23 mouse cellular contexts compared by ENCODE assay signal in the genomic region with DNA sequence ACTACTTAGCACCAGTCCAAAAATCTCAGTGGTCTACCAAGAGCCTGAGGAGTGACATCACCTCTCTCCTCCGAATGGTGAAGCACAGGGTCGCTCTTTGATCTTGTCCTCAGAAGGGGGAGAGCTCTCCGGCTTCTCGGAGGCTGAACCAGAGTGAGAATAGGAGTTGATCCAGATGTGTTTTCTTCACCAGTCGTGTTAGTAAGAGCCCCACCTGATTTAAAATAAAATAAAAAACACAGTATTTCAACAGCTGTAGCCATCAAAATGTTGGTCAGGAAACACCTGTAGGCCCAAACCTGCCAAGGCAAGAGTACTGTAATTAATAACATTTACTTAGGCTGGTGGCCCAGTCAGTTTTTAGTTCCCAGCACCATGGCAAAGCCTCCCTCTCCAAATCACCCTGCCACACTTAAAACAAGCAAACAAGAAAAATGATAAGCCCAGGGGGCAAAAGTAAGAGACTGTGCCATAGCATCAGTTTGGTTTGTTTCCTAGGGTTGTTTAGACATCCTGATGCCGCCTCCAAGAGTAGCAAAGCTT. TPM values are rescaled to one million over a fixed set of nuclear protein-coding genes. Genes with fewer than 3 reads are reported as not detected.
"Had no signal": no experiment of that assay in that cellular context is flagged by ENCODE, and none has a peak within 500 bp of the region (broad histone marks: within the 10 kb centered on the region; RNA-seq: fewer than 3 reads in every experiment).

No protein-coding gene starts in this region.

- DNase-seq: kidney, adult 11 months; kidney, adult 8-10 months; kidney, postnatal 10 days; kidney, postnatal 36 days; layer of hippocampus, postnatal 36 days; liver; lung, postnatal 14 days; retina, postnatal 1 day; right cerebral cortex, postnatal 25 days; spleen, adult 18-20 months; thymus, postnatal 25 days had no signal

- H3K27ac ChIP-seq: intestine, embryonic 15.5 days; kidney, embryonic 15.5 days; left cerebral cortex, adult 2 months; liver, embryonic 12.5 days; liver, embryonic 15.5 days; lung, embryonic 15.5 days; midbrain, embryonic 12.5 days; midbrain, embryonic 15.5 days; neural tube, embryonic 13.5 days; stomach, embryonic 15.5 days had no signal

- H3K9me3 ChIP-seq: intestine, embryonic 15.5 days; kidney, embryonic 15.5 days; liver, embryonic 12.5 days; liver, embryonic 15.5 days; lung, embryonic 15.5 days; midbrain, embryonic 12.5 days; midbrain, embryonic 15.5 days; stomach, embryonic 15.5 days had no signal

- H3K9ac ChIP-seq: intestine, embryonic 15.5 days; kidney, embryonic 15.5 days; liver, embryonic 12.5 days; liver, embryonic 15.5 days; lung, embryonic 15.5 days; midbrain, embryonic 12.5 days; midbrain, embryonic 15.5 days; neural tube, embryonic 13.5 days; stomach, embryonic 15.5 days had no signal

- ATAC-seq: intestine, embryonic 15.5 days; liver, embryonic 12.5 days; midbrain, embryonic 15.5 days had no signal

- H3K36me3 ChIP-seq: intestine, embryonic 15.5 days; kidney, embryonic 15.5 days; liver, embryonic 12.5 days; liver, embryonic 15.5 days; lung, embryonic 15.5 days; midbrain, embryonic 15.5 days; stomach, embryonic 15.5 days had no signal

- H3K27me3 ChIP-seq: intestine, embryonic 15.5 days; kidney, embryonic 15.5 days; liver, embryonic 12.5 days; liver, embryonic 15.5 days; lung, embryonic 15.5 days; midbrain, embryonic 12.5 days; midbrain, embryonic 15.5 days; neural tube, embryonic 13.5 days; stomach, embryonic 15.5 days had no signal

- H3K4me1 ChIP-seq: liver, embryonic 12.5 days; liver, embryonic 15.5 days; midbrain, embryonic 12.5 days had no signal

- H3K4me3 ChIP-seq: intestine, embryonic 15.5 days; kidney, embryonic 15.5 days; left cerebral cortex, adult 2 months; liver, embryonic 12.5 days; liver, embryonic 15.5 days; lung, embryonic 15.5 days; midbrain, embryonic 12.5 days; midbrain, embryonic 15.5 days; neural tube, embryonic 13.5 days; stomach, embryonic 15.5 days had no signal

- H3K4me2 ChIP-seq: intestine, embryonic 15.5 days; kidney, embryonic 15.5 days; liver, embryonic 12.5 days; liver, embryonic 15.5 days; lung, embryonic 15.5 days; midbrain, embryonic 12.5 days; midbrain, embryonic 15.5 days; neural tube, embryonic 13.5 days; stomach, embryonic 15.5 days had no signal

RNA-seq across cellular contexts. Expression of a gene that starts 52.8 kb away (rescaled TPM):
- total RNA-seq: megakaryocyte progenitor cell, adult 5-6 weeks; neutrophil, adult 5-6 weeks had no signal
